Mouse (Mus musculus) E14TG2a.4 (cell line): ENCODE results near the gene Flt1.

Experiments used
- H3K27me3 ChIP-seq: 2 replicates; pipeline ENCODE4 v1.6.1; 2014; ENCODE audit warnings: low read length, control low read depth; ENCODE audit not compliant: insufficient read depth
- H3K36me3 ChIP-seq: 2 replicates; pipeline ENCODE4 v1.6.1; 2014; ENCODE audit warnings: low read length, control low read depth; ENCODE audit not compliant: insufficient read depth
- H3K4me1 ChIP-seq: replicated peaks from 2 replicates; pipeline ENCODE4 v1.6.1; 2014; ENCODE audit warnings: low read depth, low read length, control low read depth
- H3K4me3 ChIP-seq: replicated peaks from 2 replicates; pipeline ENCODE4 v1.5.1; 2014; ENCODE audit warnings: mild to moderate bottlenecking, low read length
- H3K9me3 ChIP-seq: 2 replicates; pipeline ENCODE4 v1.6.1; 2014; ENCODE audit warnings: low read length, control low read depth
- CTCF ChIP-seq: conservative IDR thresholded peaks from 2 replicates; pipeline ENCODE4 v1.5.1; 2014; ENCODE audit warnings: low read length
- NANOG ChIP-seq: IDR thresholded peaks from 2 replicates; pipeline ENCODE4 v1.6.1; 2014; ENCODE audit warnings: borderline replicate concordance, low read length, mixed read lengths
- POU5F1 ChIP-seq: IDR thresholded peaks from 2 replicates; pipeline ENCODE4 v1.6.1; 2014; ENCODE audit warnings: low read length, borderline replicate concordance

The Flt1 gene

DNA sequence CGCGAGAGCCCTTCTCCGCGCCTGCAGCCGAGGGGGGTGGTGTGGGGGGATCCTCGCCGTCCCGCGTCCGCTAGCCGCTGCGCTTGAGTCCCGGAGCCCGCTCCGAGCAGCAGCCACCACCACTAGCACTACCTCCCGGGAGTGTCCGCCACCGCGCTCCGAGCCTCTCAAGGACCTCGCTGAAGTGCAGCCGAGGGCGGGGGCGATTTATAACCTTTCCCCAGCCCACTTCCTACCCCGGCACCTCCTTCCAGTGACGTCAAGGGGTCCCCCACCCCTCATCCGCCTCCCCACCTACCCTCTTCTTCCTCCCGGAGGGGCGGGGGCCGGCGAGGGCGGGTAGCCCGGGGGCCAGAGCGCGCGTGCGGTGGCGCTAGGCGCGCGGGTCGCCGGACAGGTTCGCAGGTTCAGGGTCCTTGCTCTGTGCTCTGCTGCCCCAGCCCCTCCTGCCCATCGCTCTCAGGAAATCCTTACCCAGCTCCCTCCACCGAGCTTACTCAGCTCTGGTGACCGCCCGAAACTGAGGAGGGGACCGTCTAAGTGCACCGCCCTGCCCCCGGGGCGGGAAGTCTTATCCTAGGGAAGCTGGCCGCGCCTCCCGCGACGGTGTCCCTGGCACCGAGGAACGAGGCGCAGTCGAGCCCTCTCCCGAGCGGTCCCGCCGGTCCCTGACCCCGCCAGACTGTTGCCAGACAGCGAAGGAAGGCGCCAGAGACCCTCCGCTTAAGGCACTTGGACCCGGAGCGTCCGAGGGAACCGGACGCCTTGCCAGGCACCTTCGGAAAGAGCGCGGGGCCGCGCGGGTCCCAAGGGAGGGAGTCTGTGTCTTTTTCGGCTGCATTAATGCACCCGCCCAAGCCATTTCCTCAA lies at the start of gene Flt1:
Gene Flt1, minus strand, starts transcription at position 181 of the 870 bp plus-strand sequence.
- Histone ChIP-seq H3K27me3 (peaks cover 93% of the 10 kb centered on the region), H3K9me3 (no peaks in the 10 kb centered on the region), H3K4me3 (peak within 1 kb of the TSS; percentile 79), H3K36me3 (no peaks in the 10 kb centered on the region), H3K4me1 (peaks cover 39% of the 10 kb centered on the region)
- TF ChIP-seq CTCF, result no peak
- no peak for TF ChIP-seq POU5F1
- TF ChIP-seq NANOG, result no peak

DNA sequence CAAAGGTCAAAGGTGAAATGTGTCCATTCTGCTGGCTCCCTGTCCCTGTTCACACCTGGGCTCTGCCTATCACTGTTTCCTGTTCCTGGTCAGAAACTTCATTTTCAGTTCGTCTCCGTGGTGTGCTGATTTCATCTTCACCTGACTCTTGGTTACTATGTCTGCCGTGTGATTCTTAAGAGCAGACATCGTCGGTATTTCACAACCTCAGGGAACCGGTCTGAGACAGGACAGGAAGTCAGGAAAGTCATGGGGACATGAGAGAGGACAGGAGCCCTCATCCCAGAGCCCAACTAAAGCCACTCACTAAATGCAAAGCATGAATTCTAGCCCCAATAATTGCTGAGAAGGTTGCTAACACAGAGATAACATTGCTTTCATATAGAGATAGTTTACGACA lies 49.4 kb upstream of the Flt1 start:
- no peaks in the 10 kb centered on the region for H3K27me3 ChIP-seq
- TF ChIP-seq CTCF, result no peak
- TF ChIP-seq NANOG, result no peak
- TF ChIP-seq POU5F1, result no peak
- H3K4me1 ChIP-seq, result no peaks in the 10 kb centered on the region
- H3K36me3 ChIP-seq, result no peaks in the 10 kb centered on the region
- no peak overlapping the region for H3K4me3 ChIP-seq
- H3K9me3 ChIP-seq, result no peaks in the 10 kb centered on the region

DNA sequence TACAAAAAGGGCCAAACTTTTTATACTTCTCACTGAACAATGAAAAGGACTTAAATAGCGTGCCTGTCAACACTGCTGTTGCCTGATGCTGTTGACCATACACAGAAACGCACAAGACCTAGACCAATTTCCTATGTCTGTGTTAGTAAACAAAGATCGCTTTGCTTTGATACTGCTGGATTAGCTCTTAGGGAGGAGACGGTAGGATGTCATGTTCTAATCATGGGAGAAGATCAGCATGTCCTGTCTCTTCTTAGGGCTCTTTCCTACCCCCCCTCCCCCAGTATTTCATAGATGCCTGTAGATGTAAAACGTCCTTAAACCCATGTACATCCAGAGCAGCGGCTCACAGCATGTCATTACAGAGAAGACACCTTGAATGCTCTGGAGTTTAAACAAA lies 44.1 kb upstream of the Flt1 start:
- H3K4me3 ChIP-seq, result no peak overlapping the region
- TF ChIP-seq POU5F1 (no peak), CTCF (no peak), NANOG (no peak)
- H3K9me3 ChIP-seq, result no peaks in the 10 kb centered on the region; the same call in 1 of the 2 replicates
- H3K36me3 ChIP-seq, result no peaks in the 10 kb centered on the region
- H3K4me1 ChIP-seq, result peaks cover 16% of the 10 kb centered on the region
- H3K27me3 ChIP-seq, result 0 out of 2 replicates have a peak, but pooled peaks cover 6% of the 10 kb centered on the region

DNA sequence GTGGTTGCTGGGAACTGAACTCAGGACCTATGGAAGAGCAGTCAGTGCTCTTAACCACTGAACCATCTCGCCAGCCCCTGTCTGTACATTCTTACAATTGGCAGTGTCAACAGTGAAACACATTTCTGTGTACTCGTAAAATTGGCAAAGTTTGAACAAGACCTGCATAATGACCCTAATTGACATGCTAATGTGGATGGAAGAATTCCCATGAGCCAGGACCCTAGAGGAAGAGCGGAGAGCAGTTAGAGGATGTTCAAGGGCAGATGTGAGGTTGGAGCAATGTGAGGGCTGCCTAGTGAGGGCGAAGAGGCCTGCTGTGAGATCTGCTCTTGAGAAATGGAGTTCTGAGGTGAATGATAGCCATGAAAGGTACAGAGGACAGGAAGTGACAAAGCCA lies 38.2 kb upstream of the Flt1 start:
- peaks cover 73% of the 10 kb centered on the region for H3K4me1 ChIP-seq
- H3K9me3 ChIP-seq, result no peaks in the 10 kb centered on the region; the same call in 1 of the 2 replicates
- no peak overlapping the region for H3K4me3 ChIP-seq
- 0 out of 2 replicates have a peak, but pooled peaks cover 6% of the 10 kb centered on the region for H3K27me3 ChIP-seq
- H3K36me3 ChIP-seq, result no peaks in the 10 kb centered on the region
- TF ChIP-seq POU5F1 (no peak), NANOG (0 out of 2 replicates have a peak, but pooled peaks have one; percentile 12), CTCF (no peak)

GRCm38 (mm10) chr5:147761984-147762383 lies 36.2 kb upstream of the Flt1 start:
- no peaks in the 10 kb centered on the region for H3K36me3 ChIP-seq
- TF ChIP-seq CTCF, result no peak
- TF ChIP-seq NANOG, result no peak
- TF ChIP-seq POU5F1, result no peak
- H3K9me3 ChIP-seq, result no peaks in the 10 kb centered on the region
- H3K27me3 ChIP-seq, result 0 out of 2 replicates have a peak, but pooled peaks cover 6% of the 10 kb centered on the region
- peaks cover 85% of the 10 kb centered on the region for H3K4me1 ChIP-seq
- no peak overlapping the region; the same call in 1 of the 2 replicates for H3K4me3 ChIP-seq

DNA sequence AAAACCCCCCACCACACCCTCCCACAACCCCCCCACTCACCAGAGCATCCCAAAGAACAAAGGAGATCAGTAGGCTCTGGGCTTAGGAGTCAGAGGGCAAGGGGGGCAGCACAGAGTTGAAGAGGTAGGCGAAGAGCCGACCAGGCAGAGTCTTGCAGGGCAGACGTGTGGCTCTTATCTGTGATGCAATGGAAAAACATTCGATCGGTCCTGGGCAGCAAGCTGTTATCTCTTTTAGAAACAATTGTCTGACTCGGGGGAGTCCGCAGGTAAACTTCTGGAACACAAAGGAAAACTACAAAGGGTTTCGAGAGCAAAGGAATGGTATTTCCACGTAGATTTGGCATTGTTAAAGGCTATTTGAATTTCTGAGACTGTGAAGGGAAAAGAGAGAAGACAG lies 35.5 kb upstream of the Flt1 start:
- H3K4me1 ChIP-seq, result peaks cover 80% of the 10 kb centered on the region
- H3K9me3 ChIP-seq, result no peaks in the 10 kb centered on the region
- no peaks in the 10 kb centered on the region for H3K36me3 ChIP-seq
- 0 out of 2 replicates have a peak, but pooled peaks cover 6% of the 10 kb centered on the region for H3K27me3 ChIP-seq
- TF ChIP-seq NANOG (peak; percentile 46; the same call in 1 of the 2 replicates), CTCF (no peak)
- H3K4me3 ChIP-seq, result peak overlapping the region; percentile 18

GRCm38 (mm10) chr5:147758640-147759319 lies 33.0 kb upstream of the Flt1 start:
- peaks cover 20% of the 10 kb centered on the region for H3K9me3 ChIP-seq
- peaks cover 59% of the 10 kb centered on the region for H3K4me1 ChIP-seq
- no peak for TF ChIP-seq CTCF
- TF ChIP-seq NANOG, result no peak
- no peak for TF ChIP-seq POU5F1
- peaks cover 11% of the 10 kb centered on the region for H3K27me3 ChIP-seq
- H3K4me3 ChIP-seq, result no peak overlapping the region
- no peaks in the 10 kb centered on the region for H3K36me3 ChIP-seq
